Mouse (Mus musculus) liver, adult 2 months (tissue): Measurements from ENCODE around the gene Pgam1. TPM values are rescaled to one million over a fixed set of nuclear protein-coding genes. Genes with fewer than 3 reads are reported as not detected.

Experiments
- DNase-seq: peaks from one replicate; pipeline ENCODE4 v3.0.0-alpha.2; 2011; ENCODE audit warnings: low read depth, low spot score; ENCODE audit errors: extremely low read depth
- H3K27ac ChIP-seq: fragments of 200-500 bp; replicated peaks from 2 replicates; pipeline ENCODE4 v1.5.1; 2012; ENCODE audit warnings: low read depth, mild to moderate bottlenecking, control low read depth, inconsistent platforms, low read length; ENCODE audit not compliant: insufficient read depth
- H3K27me3 ChIP-seq: fragments of 200-500 bp; 2 replicates; pipeline ENCODE4 v1.6.1; 2012; ENCODE audit warnings: mild to moderate bottlenecking, moderate library complexity, low read length, inconsistent platforms; ENCODE audit not compliant: control insufficient read depth, insufficient read depth
- H3K36me3 ChIP-seq: fragments of 200-500 bp; 2 replicates; pipeline ENCODE4 v1.6.1; 2012; ENCODE audit warnings: low read length, inconsistent platforms; ENCODE audit not compliant: control insufficient read depth, insufficient read depth
- H3K4me1 ChIP-seq: fragments of 200-500 bp; 2 replicates; pipeline ENCODE4 v1.6.1; 2011; ENCODE audit warnings: low read length; ENCODE audit not compliant: control insufficient read depth, insufficient read depth
- H3K4me3 ChIP-seq: fragments of 200-500 bp; 2 replicates; pipeline ENCODE4 v1.5.1; 2011; ENCODE audit warnings: low read depth, mild to moderate bottlenecking, control low read depth, low read length, moderate library complexity; ENCODE audit not compliant: insufficient read depth
- H3K79me2 ChIP-seq: fragments of 200-500 bp; 2 replicates; pipeline ENCODE4 v1.6.1; 2012; ENCODE audit warnings: inconsistent platforms, mild to moderate bottlenecking, low read length, moderate library complexity; ENCODE audit not compliant: control insufficient read depth, insufficient read depth
- H3K9ac ChIP-seq: fragments of 200-500 bp; 2 replicates; pipeline ENCODE4 v1.6.1; 2012; ENCODE audit warnings: low read depth, mild to moderate bottlenecking, control low read depth, inconsistent platforms, low read length
- CTCF ChIP-seq: fragments of 200-500 bp; IDR thresholded peaks from 2 replicates; pipeline ENCODE4 v1.5.1; 2011; ENCODE audit warnings: low read depth, low read length, control low read depth
- POLR2A ChIP-seq: fragments of 200-500 bp; IDR thresholded peaks from 2 replicates; pipeline ENCODE4 v1.6.1; 2011; ENCODE audit warnings: low read length, control low read depth; ENCODE audit not compliant: insufficient read depth; ENCODE audit errors: extremely low read depth
- WGBS: fragments of 180-500 bp; shearing (Covaris S2); methylation state at CpG from one replicate; pipeline ENCODE4 v1.1.7; 2018; 5-methylcytosine and 5-hydroxymethylcytosine counted together
- polyA plus RNA-seq: library from polyadenylated mRNA; depleted of rRNA; stranded (reverse); fragments of >200 nt; gene quantifications from 2 replicates; pipeline ENCODE4 v1.2.3, GENCODE M21; 2012
- total RNA-seq: library from RNA; depleted of rRNA; stranded (reverse); fragments of >200 nt; gene quantifications from 2 replicates; pipeline ENCODE4 v1.2.3, GENCODE M21; 2014

Pgam1 gene
- total and polyA plus RNA-seq, 2 experiments, result 108 to 195 TPM

DNA sequence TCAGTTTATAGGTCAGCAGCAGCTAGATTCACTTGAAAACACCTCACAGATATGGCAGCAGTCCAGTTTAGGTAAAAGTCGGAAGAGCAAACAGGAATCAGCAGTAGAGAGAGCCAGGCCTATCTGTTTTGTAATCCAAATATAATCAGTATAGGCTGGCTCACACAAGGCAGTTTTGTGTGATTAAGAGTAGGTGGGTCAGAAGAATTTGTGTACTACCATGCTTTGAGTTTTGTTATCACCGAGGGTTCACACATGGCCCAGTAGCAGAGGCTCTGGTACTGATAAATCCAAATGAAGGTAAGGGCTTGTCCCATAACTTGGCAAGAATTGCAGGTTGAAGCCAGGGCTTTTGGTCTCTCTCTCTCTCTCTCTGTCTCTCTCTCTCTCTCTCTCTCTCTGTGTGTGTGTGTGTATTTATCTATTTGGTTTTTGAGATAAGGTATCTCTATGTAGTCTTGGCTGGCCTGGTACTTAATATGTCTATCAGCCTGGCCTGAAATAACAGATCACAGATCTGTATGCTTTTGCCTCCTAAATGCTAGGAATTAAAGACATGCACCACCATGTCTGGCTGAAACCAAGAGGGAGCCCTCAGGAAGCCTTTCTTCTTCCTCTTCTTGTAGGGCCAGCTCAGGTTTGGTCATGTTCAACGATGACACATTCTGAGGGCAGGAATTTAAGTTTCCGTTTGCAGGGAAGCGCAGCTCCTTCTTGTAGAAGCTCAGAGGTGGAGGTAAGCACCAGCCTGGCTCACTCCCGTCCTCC lies 5.2 kb upstream of the Pgam1 start:
- Histone ChIP-seq H3K27me3 (no peaks in the 10 kb centered on the region), H3K4me1 (no peaks in the 10 kb centered on the region; the same call in 1 of the 2 replicates), H3K36me3 (no peaks in the 10 kb centered on the region), H3K79me2 (no peaks in the 10 kb centered on the region), H3K4me3 (no peak overlapping the region), H3K9ac (no peak overlapping the region), H3K27ac (0 out of 2 replicates have a peak overlapping the region, but pooled peaks have one; percentile 32)
- WGBS, result 47% methylated on average over 6 of the region's 6 CpGs
- TF ChIP-seq CTCF, result no peak
- DNase-seq, result peak; percentile 79

DNA sequence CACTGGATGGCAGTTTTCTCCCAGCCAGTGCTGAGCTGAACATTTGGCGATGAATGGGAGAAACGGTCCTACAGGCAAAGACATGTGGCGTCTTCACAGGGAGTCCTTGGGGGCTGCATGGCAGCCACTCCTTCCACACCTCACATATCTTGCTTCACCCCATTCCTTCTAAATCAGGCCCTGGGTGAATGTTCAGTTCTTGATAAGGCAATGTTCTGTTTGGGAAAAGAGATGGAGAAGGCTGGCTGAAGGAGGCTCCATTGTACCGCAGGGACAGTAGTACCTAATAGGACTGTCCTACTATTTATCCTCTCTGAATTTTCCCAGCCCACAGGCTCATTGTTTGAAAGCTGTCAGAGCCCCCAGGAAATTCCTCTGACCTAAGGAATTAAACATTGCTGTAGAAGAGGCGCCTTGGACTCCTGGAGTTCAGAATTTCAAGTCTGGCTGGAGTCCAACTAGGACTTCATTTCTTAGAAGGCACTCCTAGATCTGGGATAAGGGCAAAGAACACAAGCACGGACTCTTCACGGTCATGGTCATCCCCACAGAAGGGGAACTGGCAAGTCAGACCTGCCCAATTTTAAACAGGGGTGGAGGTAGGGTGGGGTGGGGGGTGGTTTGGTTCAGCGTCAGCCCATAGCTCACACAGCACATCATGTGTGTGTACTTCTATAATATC lies 4.5 kb upstream of the Pgam1 start:
- no peak overlapping the region for H3K9ac ChIP-seq
- TF ChIP-seq POLR2A (no peak), CTCF (no peak)
- DNase-seq, result no peak
- no peak overlapping the region for H3K4me3 ChIP-seq
- peaks cover 3% of the 10 kb centered on the region; the same call in 1 of the 2 replicates for H3K79me2 ChIP-seq
- H3K27me3 ChIP-seq, result no peaks in the 10 kb centered on the region
- H3K4me1 ChIP-seq, result no peaks in the 10 kb centered on the region; the same call in 1 of the 2 replicates
- 74% methylated on average over 8 of the region's 8 CpGs for WGBS
- H3K27ac ChIP-seq, result no peak overlapping the region
- no peaks in the 10 kb centered on the region for H3K36me3 ChIP-seq

DNA sequence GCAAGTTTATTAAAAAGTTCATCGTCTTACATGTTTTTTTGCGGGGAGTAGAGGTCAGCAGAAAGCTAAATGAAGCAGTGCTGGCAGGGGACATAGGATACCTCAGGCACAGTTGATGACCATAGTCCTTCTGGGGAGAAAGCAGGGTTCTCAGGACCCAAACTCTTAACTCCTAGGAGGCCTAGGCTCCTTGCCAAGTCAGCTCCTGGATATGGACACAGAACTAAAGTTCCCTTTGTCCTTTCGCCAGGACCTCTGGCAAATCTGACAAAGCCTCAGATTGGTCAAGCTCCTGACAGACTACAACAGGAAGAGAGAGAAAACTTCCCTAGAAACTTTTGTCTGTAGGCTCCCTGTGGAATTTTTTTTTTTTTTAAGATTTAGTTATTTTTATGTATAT lies 3.0 kb upstream of the Pgam1 start:
- H3K36me3 ChIP-seq, result no peaks in the 10 kb centered on the region
- H3K4me1 ChIP-seq, result peaks cover 8% of the 10 kb centered on the region
- TF ChIP-seq POLR2A (no peak), CTCF (no peak)
- no peak overlapping the region for H3K4me3 ChIP-seq
- no peak overlapping the region for H3K27ac ChIP-seq
- H3K9ac ChIP-seq, result no peak overlapping the region
- peaks cover 16% of the 10 kb centered on the region for H3K79me2 ChIP-seq
- DNase-seq, result peak; percentile 36
- 68% methylated on average over 3 of the region's 3 CpGs for WGBS
- H3K27me3 ChIP-seq, result no peaks in the 10 kb centered on the region

DNA sequence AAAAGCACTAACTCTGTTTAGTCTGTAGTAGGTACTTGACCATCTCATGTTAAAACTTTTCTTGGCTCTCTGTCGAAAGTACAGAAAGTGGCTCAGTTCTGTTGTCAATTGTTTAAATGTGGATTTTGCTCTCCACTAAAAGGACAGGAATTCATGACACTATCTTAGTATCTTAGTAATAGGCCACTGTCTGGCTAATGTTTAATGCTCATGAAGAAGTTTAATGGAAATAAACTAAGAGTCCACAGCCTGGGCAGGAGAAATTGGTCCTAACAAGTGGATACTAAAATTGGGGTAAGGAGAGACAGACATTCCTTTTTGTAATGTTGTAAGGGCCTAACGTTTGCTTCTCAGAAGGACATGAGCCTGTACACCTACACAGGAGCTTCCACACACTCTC lies 1.3 kb upstream of the Pgam1 start:
- H3K27me3 ChIP-seq, result no peaks in the 10 kb centered on the region
- H3K79me2 ChIP-seq, result peaks cover 18% of the 10 kb centered on the region
- no peak for DNase-seq
- H3K9ac ChIP-seq, result no peak overlapping the region
- no peak overlapping the region for H3K4me3 ChIP-seq
- WGBS, result 84% methylated on average over 2 of the region's 2 CpGs
- H3K36me3 ChIP-seq, result peaks cover 3% of the 10 kb centered on the region
- no peak overlapping the region for H3K27ac ChIP-seq
- peaks cover 11% of the 10 kb centered on the region for H3K4me1 ChIP-seq
- no peak for TF ChIP-seq POLR2A
- TF ChIP-seq CTCF, result no peak

DNA sequence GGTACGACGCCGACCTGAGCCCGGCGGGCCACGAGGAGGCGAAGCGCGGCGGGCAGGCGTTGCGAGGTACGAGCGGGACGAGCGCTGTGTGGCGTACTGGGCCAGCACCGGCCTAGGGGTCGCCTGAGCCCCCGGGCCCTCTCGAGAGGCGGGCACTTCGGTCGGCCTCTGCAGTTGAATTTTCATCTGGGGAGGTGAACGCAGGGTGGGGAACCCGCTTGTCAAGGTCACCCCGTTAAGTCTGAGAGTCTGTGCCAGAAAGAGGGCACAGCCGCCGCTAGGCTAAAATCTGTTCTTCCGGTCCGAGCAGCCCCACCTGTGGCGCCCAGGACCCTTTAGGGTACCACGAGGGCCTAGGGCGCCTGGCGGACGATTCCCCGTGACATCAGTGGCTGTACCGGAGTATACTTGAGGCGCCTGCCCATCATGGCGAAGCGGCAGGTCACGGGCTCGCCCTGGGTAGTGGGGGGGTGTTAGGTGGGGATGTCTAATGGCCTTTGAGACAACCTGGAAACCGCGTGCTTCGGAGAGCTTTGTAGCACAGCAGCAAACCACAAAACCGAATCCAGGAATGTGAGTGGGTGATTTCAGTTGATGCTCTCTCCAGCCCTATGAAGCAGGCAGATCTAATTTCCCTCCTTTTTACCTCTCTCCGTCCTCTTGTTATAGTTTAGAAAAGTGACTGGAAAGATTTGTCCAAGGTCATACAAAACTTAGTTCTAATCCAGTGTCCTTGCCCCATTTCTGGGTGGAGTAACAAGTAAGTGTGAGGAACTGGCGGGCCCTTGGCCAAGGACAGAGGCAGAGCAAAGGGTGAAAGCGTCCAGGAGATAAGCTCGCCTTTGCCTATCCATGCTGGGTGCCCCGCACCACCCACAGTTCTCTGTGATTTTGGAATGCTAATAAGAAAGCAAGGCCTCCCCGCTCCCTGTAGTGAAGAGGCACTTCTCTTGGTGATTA lies 678 bp downstream of the Pgam1 start:
- peak; percentile 64 for DNase-seq
- under 1% methylated on average over 53 of the region's 53 CpGs for WGBS

More for the DNA sequence above, 678 bp downstream of the Pgam1 start:
- peak overlapping the region; percentile 90 for H3K9ac ChIP-seq
- H3K4me3 ChIP-seq, result peak overlapping the region; percentile 97
- peaks cover 19% of the 10 kb centered on the region for H3K36me3 ChIP-seq
- peak overlapping the region; percentile 78 for H3K27ac ChIP-seq
- no peaks in the 10 kb centered on the region for H3K27me3 ChIP-seq
- H3K4me1 ChIP-seq, result peaks cover 11% of the 10 kb centered on the region
- TF ChIP-seq POLR2A (no peak; the same call in 1 of the 2 replicates), CTCF (no peak)
- H3K79me2 ChIP-seq, result peaks cover 18% of the 10 kb centered on the region
